Mouse (Mus musculus) activated CD4-positive, CD25-positive, alpha-beta regulatory T cell, adult 9 weeks (primary cell): ENCODE results near the gene 4930524B15Rik. TPM values are rescaled to one million over a fixed set of nuclear protein-coding genes. Genes with fewer than 3 reads are reported as not detected.

ENCODE experiments used
- polyA plus RNA-seq: library from polyadenylated mRNA; unstranded; fragments of 100-300 nt; shearing (Covaris generic); gene quantifications from one replicate; pipeline ENCODE4 v1.2.1, GENCODE M21; 2017

The 4930524B15Rik gene
- not detected for polyA plus RNA-seq

DNA sequence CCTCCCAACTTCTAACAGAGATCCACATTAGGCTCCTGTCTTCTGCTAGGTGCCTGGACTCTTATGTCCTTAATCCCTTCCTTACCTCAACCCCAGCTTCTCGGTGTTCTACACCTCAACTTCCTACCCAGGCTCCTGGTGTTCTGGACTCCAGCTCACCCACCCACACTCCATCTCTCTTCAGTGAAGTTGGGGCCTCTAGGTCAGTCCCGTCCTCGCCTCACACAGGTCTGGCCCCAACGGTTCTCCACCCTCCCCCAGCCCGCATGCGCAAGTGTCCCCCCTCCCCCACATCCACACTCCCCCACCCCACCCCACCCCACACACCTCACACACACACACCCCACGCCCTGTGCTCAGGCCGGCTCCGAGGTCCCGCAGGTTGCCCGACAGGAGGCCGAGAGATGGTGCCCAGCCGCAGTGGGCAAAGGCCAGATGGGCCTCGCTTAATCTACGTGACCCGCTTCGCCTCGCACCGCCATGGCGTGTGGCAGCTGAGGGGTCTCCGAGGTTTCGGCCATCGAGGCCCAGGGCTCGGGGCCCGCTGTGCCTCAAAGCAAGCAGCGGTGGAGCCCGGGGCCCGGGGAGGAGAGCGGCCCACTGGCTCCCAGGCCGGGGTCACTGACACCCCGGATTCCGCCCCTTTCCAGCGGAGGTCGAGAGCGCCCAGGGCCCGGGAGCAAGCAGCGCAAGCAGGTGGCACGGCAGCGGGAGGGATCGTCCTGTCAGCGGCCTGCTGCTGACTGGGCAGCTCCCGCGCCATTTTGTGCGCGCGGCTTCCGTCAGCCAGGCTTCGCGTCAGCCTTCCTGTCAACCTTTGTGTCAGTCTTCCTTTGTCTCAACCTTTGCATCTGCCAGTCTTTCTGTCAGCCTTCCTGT, at the start of gene 4930524B15Rik:
Gene 4930524B15Rik (plus strand): TSS at position 337 of the 879 bp plus-strand sequence.

DNA sequence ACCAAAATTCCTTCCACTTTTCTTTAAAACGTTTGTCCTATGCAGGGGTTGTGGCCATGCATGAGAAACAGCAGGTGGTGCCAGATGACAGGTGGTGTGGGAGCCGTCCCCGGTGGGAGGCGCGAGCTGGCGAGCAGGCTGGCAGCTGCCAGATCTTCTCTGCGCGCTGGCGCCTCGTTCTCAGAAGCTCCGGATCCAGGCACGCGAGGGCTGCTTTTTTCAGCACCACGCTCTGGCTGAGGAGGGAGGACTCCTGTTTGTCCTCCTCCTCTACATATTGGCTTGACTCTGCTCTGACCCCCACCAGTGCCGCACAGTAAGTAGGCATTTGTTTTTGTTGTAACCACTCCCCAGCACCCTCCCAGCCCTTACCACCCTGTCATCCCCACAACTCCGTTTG, 34.9 kb downstream of the 4930524B15Rik start, which contains the start of gene Nsg2:
Gene Nsg2 (plus strand): TSS at position 183 of the 400 bp plus-strand sequence.

Other genes with a start within 250 kb of the 4930524B15Rik start
- 16.4 TPM for gene Cpeb4, start 93.4 kb upstream of the 4930524B15Rik start, polyA plus RNA-seq
- gene Nsg2, start 34.9 kb downstream of the 4930524B15Rik start, polyA plus RNA-seq, result 134 TPM
- gene Il9r, start 234.7 kb downstream of the 4930524B15Rik start, polyA plus RNA-seq, result 18.3 TPM
- gene Snrnp25, start 239.8 kb downstream of the 4930524B15Rik start, polyA plus RNA-seq, result 48.8 TPM